Mouse (Mus musculus) kidney, embryonic 14.5 days (tissue): ENCODE results near the gene Aktip. TPM values are rescaled to one million over a fixed set of nuclear protein-coding genes. Genes with fewer than 3 reads are reported as not detected.

Experiments
- ATAC-seq: fragments of 200-750 bp; cut with Nextera tagmentation; 2 replicates; pipeline ENCODE4 v1.8.0; 2017; ENCODE audit warnings: moderate number of reproducible peaks, mild to moderate bottlenecking, moderate TSS enrichment, moderate library complexity; ENCODE audit not compliant: low FRiP score, low TSS enrichment
- H3K27ac ChIP-seq: fragments of 300-500 bp; sonication (generic); 2 replicates; pipeline ENCODE4 v1.5.1; 2014; ENCODE audit warnings: low read depth, mild to moderate bottlenecking, low read length, moderate library complexity, mixed read lengths
- H3K27me3 ChIP-seq: fragments of 300-500 bp; sonication (generic); 2 replicates; pipeline ENCODE4 v1.6.1; 2014; ENCODE audit warnings: mild to moderate bottlenecking, low read length; ENCODE audit not compliant: control insufficient read depth, insufficient read depth
- H3K36me3 ChIP-seq: fragments of 300-500 bp; sonication (generic); 2 replicates; pipeline ENCODE4 v1.6.1; 2014; ENCODE audit warnings: low read length, mixed read lengths; ENCODE audit not compliant: control insufficient read depth, insufficient read depth
- H3K4me1 ChIP-seq: fragments of 300-500 bp; sonication (generic); 2 replicates; pipeline ENCODE4 v1.6.1; 2014; ENCODE audit warnings: low read length, mixed read lengths; ENCODE audit not compliant: control insufficient read depth, insufficient read depth
- H3K4me2 ChIP-seq: fragments of 300-500 bp; sonication (generic); replicated peaks from 2 replicates; pipeline ENCODE4 v1.6.1; 2014; ENCODE audit warnings: low read depth, mild to moderate bottlenecking, low read length
- H3K4me3 ChIP-seq: fragments of 300-500 bp; sonication (generic); 2 replicates; pipeline ENCODE4 v1.5.1; 2014; ENCODE audit warnings: mild to moderate bottlenecking, low read length
- H3K9ac ChIP-seq: fragments of 300-500 bp; sonication (generic); 2 replicates; pipeline ENCODE4 v1.6.1; 2014; ENCODE audit warnings: low read depth, mild to moderate bottlenecking, low read length, moderate library complexity
- H3K9me3 ChIP-seq: fragments of 300-500 bp; sonication (generic); 2 replicates; pipeline ENCODE4 v1.6.1; 2016; ENCODE audit warnings: low read length; ENCODE audit not compliant: control insufficient read depth
- WGBS: fragments of 180-500 bp; shearing (Covaris S2); extraction: QIAGEN DNeasy Blood & Tissue Kit; methylation state at CpG from one replicate; pipeline ENCODE4 v1.1.7; 2014; 5-methylcytosine and 5-hydroxymethylcytosine counted together
- polyA plus RNA-seq: library from polyadenylated mRNA; unstranded; fragments of >200 nt; fragmentation: Nextera tagmentation; extraction: Ambion mirVana; gene quantifications from 2 replicates; pipeline ENCODE4 v1.2.1, GENCODE M21; 2014

Gene Aktip
- polyA plus RNA-seq, 1 experiment from 2014 or later, result 69.5 TPM

DNA sequence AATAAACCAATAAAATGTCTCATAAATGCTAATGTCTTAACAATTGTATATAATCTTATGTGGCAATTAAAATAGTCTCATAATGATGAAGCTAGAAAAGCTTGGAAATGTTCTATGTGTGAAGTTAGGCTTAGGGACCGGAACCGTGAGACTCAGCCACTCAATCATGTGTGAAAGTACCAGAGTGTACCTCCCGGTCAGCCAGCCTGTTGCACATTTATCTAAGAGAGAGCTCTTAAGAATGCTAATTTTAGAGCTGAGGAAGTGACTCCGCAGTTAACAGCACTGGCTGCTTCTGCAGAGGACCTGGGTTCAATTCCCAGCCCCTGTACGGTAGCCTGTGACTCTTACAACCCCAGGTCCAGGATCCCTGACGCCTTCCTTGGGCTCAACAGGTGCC lies 101.7 kb downstream of the Aktip start:
- no peak for ATAC-seq
- 75% methylated on average over 6 of the region's 6 CpGs for WGBS
- Histone ChIP-seq H3K27me3 (no peaks in the 10 kb centered on the region), H3K36me3 (peaks cover 19% of the 10 kb centered on the region; the same call in 1 of the 2 replicates), H3K4me2 (no peak overlapping the region), H3K9me3 (no peaks in the 10 kb centered on the region), H3K4me1 (no peaks in the 10 kb centered on the region), H3K9ac (no peak overlapping the region), H3K27ac (no peak overlapping the region), H3K4me3 (no peak overlapping the region)

DNA sequence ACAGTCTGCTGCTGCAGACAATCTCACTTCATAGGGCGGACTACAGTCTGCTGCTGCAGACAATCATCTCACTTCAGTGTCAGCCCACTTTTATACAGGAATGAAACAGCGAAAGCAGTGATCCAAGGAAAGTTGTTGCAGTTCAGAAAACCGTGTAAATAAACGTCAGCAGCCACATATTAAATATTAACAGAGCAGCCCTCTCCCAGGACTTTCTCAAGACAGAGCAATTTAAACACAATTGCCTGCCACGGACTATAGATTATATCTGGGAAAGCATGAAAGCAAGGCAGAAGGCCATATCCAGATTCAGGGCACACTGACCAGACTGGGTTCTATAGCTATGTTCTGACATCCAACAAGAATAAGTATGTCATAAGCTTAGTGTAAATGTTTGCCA lies 105.6 kb downstream of the Aktip start:
- Histone ChIP-seq H3K27me3 (no peaks in the 10 kb centered on the region), H3K9ac (no peak overlapping the region), H3K4me2 (no peak overlapping the region), H3K4me1 (no peaks in the 10 kb centered on the region), H3K27ac (0 out of 2 replicates have a peak overlapping the region, but pooled peaks have one; percentile 32), H3K36me3 (peaks cover 39% of the 10 kb centered on the region), H3K4me3 (no peak overlapping the region), H3K9me3 (no peaks in the 10 kb centered on the region)
- 75% methylated on average over 5 of the region's 5 CpGs for WGBS
- no peak for ATAC-seq

DNA sequence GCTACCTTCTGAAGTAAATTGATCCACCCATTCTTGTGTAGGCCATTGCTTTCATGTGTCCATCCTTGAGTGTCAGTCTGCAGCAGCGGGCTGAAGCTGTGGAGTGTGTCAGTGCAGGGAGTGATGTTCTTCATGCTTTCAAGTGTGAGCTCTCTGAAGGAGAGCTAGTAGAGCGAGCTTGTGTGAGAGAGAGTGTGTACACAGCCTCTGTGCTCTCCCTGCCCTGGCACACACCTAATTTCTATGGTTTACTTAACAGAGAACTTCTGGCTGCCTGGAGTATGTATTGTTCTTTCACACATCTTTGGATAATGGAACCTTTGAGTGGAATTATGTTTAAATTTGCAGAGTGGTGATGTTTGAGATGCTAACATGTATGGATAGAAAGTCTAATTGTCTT lies 110.2 kb downstream of the Aktip start:
- Histone ChIP-seq H3K9ac (no peak overlapping the region), H3K4me1 (no peaks in the 10 kb centered on the region), H3K36me3 (peaks cover 37% of the 10 kb centered on the region), H3K4me3 (no peak overlapping the region), H3K27me3 (no peaks in the 10 kb centered on the region), H3K4me2 (no peak overlapping the region), H3K27ac (no peak overlapping the region), H3K9me3 (no peaks in the 10 kb centered on the region)
- WGBS, result 84% methylated on average over 2 of the region's 2 CpGs
- ATAC-seq, result no peak

DNA sequence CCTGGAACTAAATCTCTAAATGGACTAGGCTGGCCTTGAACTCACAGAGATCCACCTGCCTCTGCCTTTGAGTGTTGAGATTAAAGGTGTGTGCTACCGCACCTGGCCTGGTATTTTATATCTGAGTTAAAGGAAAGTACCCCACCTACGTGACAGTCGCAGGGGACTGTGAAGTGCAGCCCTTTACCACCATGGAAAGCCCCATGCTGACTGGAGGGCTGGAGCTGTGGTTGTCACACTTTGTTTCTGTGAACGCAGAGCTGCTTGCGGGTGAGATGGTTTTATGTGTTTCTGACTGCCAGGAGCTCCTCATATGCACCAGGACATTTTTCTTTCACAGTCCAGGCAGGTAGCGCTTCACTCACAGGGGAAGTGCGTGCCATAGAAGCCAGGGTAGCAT lies 111.3 kb downstream of the Aktip start:
- no peak overlapping the region for H3K4me2 ChIP-seq
- H3K27ac ChIP-seq, result no peak overlapping the region
- 92% methylated on average over 7 of the region's 7 CpGs for WGBS
- H3K4me1 ChIP-seq, result no peaks in the 10 kb centered on the region
- no peak for ATAC-seq
- H3K9ac ChIP-seq, result no peak overlapping the region
- peaks cover 37% of the 10 kb centered on the region for H3K36me3 ChIP-seq
- H3K27me3 ChIP-seq, result no peaks in the 10 kb centered on the region
- no peaks in the 10 kb centered on the region for H3K9me3 ChIP-seq
- no peak overlapping the region for H3K4me3 ChIP-seq

DNA sequence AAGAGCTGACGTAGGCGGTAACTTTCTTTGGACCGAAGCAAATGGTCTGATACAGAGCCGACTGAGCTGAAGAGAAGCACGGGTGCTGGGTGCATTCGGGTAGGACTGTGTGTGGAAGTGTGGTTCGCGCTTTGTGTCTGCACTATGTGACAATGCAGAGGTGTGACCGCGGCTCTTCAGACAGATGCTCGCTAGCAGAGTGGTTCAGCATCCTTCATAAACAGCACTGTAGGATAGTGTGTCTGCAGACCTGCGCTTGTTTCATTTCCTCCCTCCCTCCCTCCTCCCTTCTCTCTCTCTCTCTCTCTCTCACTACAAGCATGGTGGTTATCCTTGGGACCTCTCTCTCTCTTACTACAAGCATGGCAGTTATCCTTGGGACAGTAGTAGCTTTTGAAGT lies 117.3 kb downstream of the Aktip start:
- no peak for ATAC-seq
- H3K4me2 ChIP-seq, result no peak overlapping the region

DNA sequence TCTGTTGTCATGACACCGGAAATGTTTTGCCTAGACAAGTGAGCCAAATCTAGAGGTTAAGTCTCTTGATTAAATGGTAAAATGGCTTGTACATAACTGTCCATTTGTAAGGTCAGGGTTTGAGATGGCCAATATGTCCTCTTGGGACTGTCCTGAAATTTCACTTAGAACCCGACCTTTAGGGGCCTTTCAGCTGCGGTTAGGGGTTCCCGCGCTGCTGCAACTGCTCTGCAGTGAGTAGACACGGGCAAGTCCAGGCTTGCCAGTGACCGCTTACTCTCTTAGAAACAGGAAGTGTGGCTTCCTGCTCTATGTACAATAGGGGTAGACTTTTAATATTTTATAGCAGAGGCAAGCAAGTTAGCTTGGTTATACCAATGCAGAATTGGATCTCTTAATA lies 117.9 kb downstream of the Aktip start:
- ATAC-seq, result no peak
- 79% methylated on average over 7 of the region's 7 CpGs for WGBS
- Histone ChIP-seq H3K27me3 (no peaks in the 10 kb centered on the region), H3K4me3 (no peak overlapping the region), H3K27ac (no peak overlapping the region), H3K4me2 (no peak overlapping the region), H3K9ac (no peak overlapping the region), H3K9me3 (no peaks in the 10 kb centered on the region), H3K4me1 (no peaks in the 10 kb centered on the region), H3K36me3 (peaks cover 33% of the 10 kb centered on the region; the same call in 1 of the 2 replicates)

More for the DNA sequence above, 117.3 kb downstream of the Aktip start:
- H3K27ac ChIP-seq, result no peak overlapping the region
- no peaks in the 10 kb centered on the region for H3K4me1 ChIP-seq
- no peaks in the 10 kb centered on the region for H3K27me3 ChIP-seq
- no peak overlapping the region for H3K4me3 ChIP-seq
- no peak overlapping the region for H3K9ac ChIP-seq
- 88% methylated on average over 12 of the region's 12 CpGs for WGBS
- H3K9me3 ChIP-seq, result no peaks in the 10 kb centered on the region
- H3K36me3 ChIP-seq, result peaks cover 34% of the 10 kb centered on the region; the same call in 1 of the 2 replicates

DNA sequence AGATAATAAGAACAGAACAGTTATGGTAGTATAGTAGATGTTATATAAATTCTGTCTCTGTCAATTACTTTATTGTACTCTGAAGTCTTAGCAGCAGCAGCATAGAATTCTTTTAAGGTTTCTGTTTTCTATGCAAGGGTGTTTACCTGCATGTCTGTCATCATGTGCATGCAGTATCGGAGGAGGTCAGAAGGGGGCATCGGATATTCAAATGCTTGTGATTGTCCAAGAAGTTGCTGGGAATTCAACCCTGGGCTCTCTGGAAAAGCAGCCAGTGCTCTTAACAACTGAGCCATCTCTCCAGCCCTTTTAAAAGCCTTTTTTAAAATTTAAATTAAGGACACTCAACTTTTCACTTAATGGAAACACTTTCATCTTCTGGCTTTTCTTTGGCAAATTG lies 120.1 kb downstream of the Aktip start:
- Histone ChIP-seq H3K4me3 (no peak overlapping the region), H3K9me3 (no peaks in the 10 kb centered on the region), H3K27ac (no peak overlapping the region), H3K4me1 (no peaks in the 10 kb centered on the region), H3K36me3 (peaks cover 27% of the 10 kb centered on the region; the same call in 1 of the 2 replicates), H3K4me2 (no peak overlapping the region), H3K27me3 (no peaks in the 10 kb centered on the region), H3K9ac (no peak overlapping the region)
- no peak for ATAC-seq
- 96% methylated on average over 2 of the region's 2 CpGs for WGBS

DNA sequence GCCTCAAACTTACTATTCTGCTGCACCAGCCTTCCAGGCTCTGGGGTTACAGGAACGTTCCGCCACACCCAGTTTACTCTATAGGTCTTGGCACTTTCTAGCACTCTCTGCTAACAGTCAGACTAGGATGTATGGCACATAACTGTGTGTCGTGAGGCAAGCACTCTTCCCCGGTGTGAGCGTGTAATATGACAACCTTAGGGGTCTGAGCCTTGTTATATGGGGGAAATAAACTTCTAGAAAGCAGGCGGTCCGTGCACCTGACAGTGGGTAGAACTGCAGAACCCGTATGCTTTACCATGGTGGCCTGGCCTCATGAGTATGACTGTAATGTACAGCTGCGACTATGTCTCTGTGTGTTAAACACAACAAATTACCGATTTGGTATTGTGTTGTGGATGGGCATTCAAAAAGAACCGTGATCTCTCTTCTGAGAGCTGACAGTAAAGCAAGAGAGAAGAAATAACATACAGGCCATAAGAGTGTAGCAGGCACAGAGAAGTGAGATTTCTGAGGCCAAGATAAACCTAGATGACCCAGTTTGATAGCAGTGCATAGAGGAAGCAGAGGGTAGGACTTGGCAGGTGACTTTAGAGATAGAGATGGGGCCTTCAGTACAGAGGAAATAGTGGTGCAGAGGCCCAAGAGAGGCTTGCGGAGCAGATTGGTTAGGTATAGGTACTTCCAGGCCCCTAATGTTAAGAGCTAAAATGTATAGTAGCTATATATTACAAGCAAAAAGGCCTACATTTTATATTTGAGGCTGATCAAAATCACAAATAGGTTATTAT lies 122.5 kb downstream of the Aktip start:
- Histone ChIP-seq H3K27me3 (no peaks in the 10 kb centered on the region), H3K4me3 (no peak overlapping the region), H3K9ac (no peak overlapping the region), H3K4me1 (no peaks in the 10 kb centered on the region), H3K36me3 (peaks cover 27% of the 10 kb centered on the region; the same call in 1 of the 2 replicates), H3K9me3 (no peaks in the 10 kb centered on the region), H3K27ac (no peak overlapping the region), H3K4me2 (no peak overlapping the region)
- ATAC-seq, result no peak
- WGBS, result 93% methylated on average over 12 of the region's 12 CpGs

DNA sequence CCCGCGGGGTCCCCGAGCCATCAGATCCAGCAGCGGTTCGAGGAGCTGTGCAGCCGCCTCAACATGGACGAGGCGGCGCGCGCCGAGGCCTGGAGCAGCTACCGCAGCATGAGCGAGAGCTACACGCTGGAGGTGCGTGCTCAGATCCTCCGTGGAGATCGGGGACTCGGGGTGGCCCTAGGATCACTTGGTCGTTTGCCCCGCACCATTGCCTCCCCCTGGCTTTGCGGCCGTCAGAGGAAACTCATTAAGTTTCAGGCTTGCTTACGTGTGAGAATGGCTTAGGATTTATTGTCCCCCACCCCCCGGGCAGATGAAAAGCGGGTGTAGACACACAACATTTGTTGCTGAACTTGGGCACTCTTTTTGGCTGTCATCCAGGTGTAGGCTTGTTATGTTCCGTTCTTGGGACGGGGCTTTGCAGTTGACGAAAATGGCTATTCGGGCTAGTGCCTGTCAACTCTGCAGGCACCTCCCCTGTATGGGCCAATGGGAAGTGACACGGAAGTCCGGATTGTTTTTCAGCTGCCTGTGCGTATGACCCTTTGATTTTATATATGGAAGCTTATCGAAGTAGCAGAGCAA lies 129.4 kb downstream of the Aktip start:
- ATAC-seq, result peak; percentile 83
- H3K36me3 ChIP-seq, result no peaks in the 10 kb centered on the region; the same call in 1 of the 2 replicates
- H3K9me3 ChIP-seq, result no peaks in the 10 kb centered on the region
- H3K4me2 ChIP-seq, result peak overlapping the region; percentile 55
- WGBS, result under 1% methylated on average over 34 of the region's 34 CpGs
- H3K9ac ChIP-seq, result peak overlapping the region; percentile 78
- no peaks in the 10 kb centered on the region for H3K27me3 ChIP-seq
- peak overlapping the region; percentile 91 for H3K4me3 ChIP-seq
- H3K27ac ChIP-seq, result peak overlapping the region; percentile 73
- peaks cover 7% of the 10 kb centered on the region; the same call in 1 of the 2 replicates for H3K4me1 ChIP-seq
